Mouse (Mus musculus) hindbrain, embryonic 16.5 days (tissue): ENCODE results near the gene Dnajc1. TPM values are rescaled to one million over a fixed set of nuclear protein-coding genes. Genes with fewer than 3 reads are reported as not detected.

Experiments
- ATAC-seq: fragments of 200-750 bp; cut with Nextera tagmentation; 2 replicates; pipeline ENCODE4 v1.8.0; 2017; ENCODE audit warnings: moderate TSS enrichment, moderate library complexity
- H3K27ac ChIP-seq: fragments of 300-500 bp; sonication (generic); 2 replicates; pipeline ENCODE4 v1.5.1; 2014; ENCODE audit warnings: low read depth, mild to moderate bottlenecking, control low read depth, low read length, moderate library complexity
- H3K27me3 ChIP-seq: fragments of 300-500 bp; sonication (generic); replicated peaks from 2 replicates; pipeline ENCODE4 v1.6.1; 2014; ENCODE audit warnings: low read length; ENCODE audit not compliant: control insufficient read depth, insufficient read depth
- H3K36me3 ChIP-seq: fragments of 300-500 bp; sonication (generic); 2 replicates; pipeline ENCODE4 v1.6.1; 2014; ENCODE audit warnings: mild to moderate bottlenecking, low read length, moderate library complexity, mixed read lengths; ENCODE audit not compliant: control insufficient read depth, insufficient read depth
- H3K4me1 ChIP-seq: fragments of 300-500 bp; sonication (generic); 2 replicates; pipeline ENCODE4 v1.6.1; 2014; ENCODE audit warnings: low read depth, low read length; ENCODE audit not compliant: control insufficient read depth, insufficient read depth
- H3K4me2 ChIP-seq: fragments of 300-500 bp; sonication (generic); 2 replicates; pipeline ENCODE4 v1.6.1; 2014; ENCODE audit warnings: mild to moderate bottlenecking, low read length, control low read depth, moderate library complexity
- H3K4me3 ChIP-seq: fragments of 300-500 bp; sonication (generic); 2 replicates; pipeline ENCODE4 v1.5.1; 2014; ENCODE audit warnings: mild to moderate bottlenecking, low read length, control low read depth, moderate library complexity
- H3K9ac ChIP-seq: fragments of 300-500 bp; sonication (generic); 2 replicates; pipeline ENCODE4 v1.6.1; 2014; ENCODE audit warnings: low read depth, mild to moderate bottlenecking, control low read depth, low read length, moderate library complexity
- H3K9me3 ChIP-seq: fragments of 300-500 bp; sonication (generic); 2 replicates; pipeline ENCODE4 v1.6.1; 2014; ENCODE audit warnings: mild to moderate bottlenecking, low read length, moderate library complexity; ENCODE audit not compliant: control insufficient read depth
- WGBS: fragments of 180-500 bp; shearing (Covaris S2); extraction: QIAGEN DNeasy Blood & Tissue Kit; methylation state at CpG from one replicate; pipeline ENCODE4 v1.1.7; 2014; 5-methylcytosine and 5-hydroxymethylcytosine counted together
- polyA plus RNA-seq: library from polyadenylated mRNA; unstranded; fragments of >200 nt; fragmentation: Nextera tagmentation; extraction: Ambion mirVana; gene quantifications from 2 replicates; pipeline ENCODE4 v1.2.1, GENCODE M21; 2015

Gene Dnajc1
- polyA plus RNA-seq, 1 experiment from 2014 or later, result 21.7 TPM

DNA sequence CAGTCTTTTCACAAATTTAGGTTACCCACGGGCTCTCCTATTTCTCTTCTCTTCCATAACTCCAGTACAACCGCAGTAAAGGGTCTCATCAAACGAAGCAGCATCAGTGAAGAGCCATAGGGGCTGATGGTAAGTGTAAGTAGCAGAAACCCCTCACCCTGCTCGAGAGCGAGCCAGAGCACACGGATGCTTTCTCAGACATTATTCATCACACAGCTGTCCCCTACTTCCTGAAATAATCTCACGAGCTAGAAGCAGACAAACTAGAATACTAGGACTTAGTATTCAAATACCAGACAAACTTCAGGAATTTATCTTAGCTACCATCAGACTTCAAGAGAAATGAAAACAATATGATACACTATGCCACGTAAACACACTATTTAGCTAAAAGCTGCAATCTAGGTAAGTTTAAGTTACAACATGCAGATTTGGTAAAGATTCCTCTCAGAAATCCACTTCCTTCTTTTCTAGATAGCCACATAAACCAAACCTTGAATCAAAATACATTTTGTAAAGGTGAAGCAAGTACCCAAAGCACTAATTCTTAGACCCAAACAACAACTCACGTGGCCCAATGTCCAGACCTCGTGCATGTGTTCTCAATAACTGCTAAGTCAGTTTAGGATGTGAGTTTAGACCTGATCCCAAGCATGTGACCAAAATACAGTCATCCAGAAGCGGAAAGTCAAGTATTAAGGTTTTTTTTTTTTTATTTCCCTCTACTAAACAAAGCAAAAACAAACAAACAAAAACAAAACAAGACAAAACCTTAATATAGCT, 20.0 kb downstream of the Dnajc1 start:
- no peaks in the 10 kb centered on the region for H3K36me3 ChIP-seq
- WGBS, result 76% methylated on average over 11 of the region's 11 CpGs
- H3K4me1 ChIP-seq, result no peaks in the 10 kb centered on the region
- H3K4me3 ChIP-seq, result no peak overlapping the region
- H3K27ac ChIP-seq, result no peak overlapping the region
- H3K4me2 ChIP-seq, result no peak overlapping the region
- ATAC-seq, result no peak
- no peak overlapping the region for H3K9ac ChIP-seq
- no peaks in the 10 kb centered on the region for H3K9me3 ChIP-seq
- no peaks in the 10 kb centered on the region for H3K27me3 ChIP-seq

DNA sequence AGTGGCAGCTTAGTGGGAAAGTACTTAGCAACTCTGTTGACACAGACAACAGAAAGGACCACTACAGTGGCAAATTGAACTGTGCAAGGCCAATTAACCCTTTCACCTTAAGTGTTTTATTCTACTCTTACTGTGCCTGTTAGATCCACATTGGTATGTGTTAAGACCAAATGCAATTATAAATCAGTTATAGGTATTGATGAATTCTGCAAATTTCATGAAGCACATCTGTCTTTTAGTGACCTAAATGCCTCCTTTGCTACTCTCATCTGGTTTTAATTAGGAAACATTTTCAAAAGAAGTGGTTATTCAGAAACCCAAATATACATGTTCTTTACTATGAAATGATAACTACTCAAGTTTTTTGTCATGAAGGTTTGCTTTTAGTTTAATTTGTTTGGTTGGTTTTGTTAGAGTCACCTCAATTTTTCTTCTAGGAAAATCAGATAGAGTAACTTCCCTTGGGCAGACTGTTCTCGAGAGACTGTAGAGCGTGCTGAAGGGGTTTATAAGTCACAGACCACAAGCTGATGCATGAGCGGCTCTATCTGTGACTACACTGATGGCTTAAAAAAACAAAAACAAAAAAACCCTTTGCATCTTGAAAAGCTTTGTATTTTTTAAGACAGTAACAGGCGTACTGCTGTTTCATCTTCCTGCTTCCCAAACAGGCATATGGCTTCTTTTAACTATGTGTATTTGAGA, 21.7 kb downstream of the Dnajc1 start:
- 72% methylated on average over 4 of the region's 4 CpGs for WGBS
- Histone ChIP-seq H3K4me2 (no peak overlapping the region), H3K9me3 (no peaks in the 10 kb centered on the region), H3K9ac (no peak overlapping the region), H3K4me1 (no peaks in the 10 kb centered on the region), H3K36me3 (no peaks in the 10 kb centered on the region), H3K27me3 (no peaks in the 10 kb centered on the region), H3K4me3 (no peak overlapping the region), H3K27ac (no peak overlapping the region)
- ATAC-seq, result no peak

DNA sequence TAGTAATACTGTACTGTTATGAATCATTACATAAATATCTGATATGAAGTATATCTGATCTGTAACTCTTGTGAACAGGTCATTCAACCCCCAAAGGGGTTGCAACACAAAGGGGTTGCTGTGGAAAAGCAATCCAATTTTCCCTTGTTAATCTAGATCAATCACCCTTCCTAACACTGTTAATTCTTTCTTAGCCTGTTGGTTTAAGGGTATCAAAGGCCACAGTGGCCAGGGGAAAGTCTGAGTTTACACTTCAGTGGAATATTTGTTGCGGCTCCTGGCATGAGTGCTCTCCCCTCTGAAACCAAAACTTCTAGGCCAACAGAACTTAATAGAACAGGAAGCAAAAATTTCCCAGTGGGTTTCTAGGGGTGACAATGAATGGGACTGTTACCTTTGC, 28.2 kb downstream of the Dnajc1 start:
- H3K9ac ChIP-seq, result no peak overlapping the region
- no peak overlapping the region for H3K4me3 ChIP-seq
- H3K4me1 ChIP-seq, result no peaks in the 10 kb centered on the region
- H3K9me3 ChIP-seq, result 0 out of 2 replicates have a peak, but pooled peaks cover 3% of the 10 kb centered on the region
- H3K36me3 ChIP-seq, result no peaks in the 10 kb centered on the region
- H3K27me3 ChIP-seq, result no peaks in the 10 kb centered on the region
- ATAC-seq, result no peak
- no peak overlapping the region for H3K27ac ChIP-seq
- 92% methylated on average over 1 of the region's 1 CpGs for WGBS
- no peak overlapping the region for H3K4me2 ChIP-seq

DNA sequence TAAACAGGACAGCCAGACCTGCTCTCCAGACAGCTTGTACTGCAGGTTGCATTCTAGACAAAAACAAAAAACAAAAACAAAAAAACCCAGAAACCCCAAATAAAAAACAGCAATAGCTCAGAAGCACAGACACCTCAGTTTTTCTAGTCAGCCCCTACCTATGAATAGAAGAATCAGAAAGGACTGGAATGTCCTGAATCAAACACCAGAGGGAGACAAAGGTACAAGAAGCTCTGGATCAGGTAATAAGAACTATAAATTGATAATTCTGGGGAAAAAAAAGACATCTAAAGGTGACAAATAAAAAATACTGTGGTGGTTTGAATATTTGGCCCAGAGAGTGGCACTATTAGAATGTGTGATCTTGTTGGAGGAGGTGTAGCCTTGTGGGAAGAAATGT, 37.3 kb downstream of the Dnajc1 start:
- no peak overlapping the region for H3K4me2 ChIP-seq
- H3K27me3 ChIP-seq, result no peaks in the 10 kb centered on the region
- H3K9me3 ChIP-seq, result no peaks in the 10 kb centered on the region
- no peak overlapping the region for H3K4me3 ChIP-seq
- no peak overlapping the region for H3K27ac ChIP-seq
- no peaks in the 10 kb centered on the region for H3K4me1 ChIP-seq
- H3K36me3 ChIP-seq, result no peaks in the 10 kb centered on the region
- no peak for ATAC-seq
- H3K9ac ChIP-seq, result no peak overlapping the region

DNA sequence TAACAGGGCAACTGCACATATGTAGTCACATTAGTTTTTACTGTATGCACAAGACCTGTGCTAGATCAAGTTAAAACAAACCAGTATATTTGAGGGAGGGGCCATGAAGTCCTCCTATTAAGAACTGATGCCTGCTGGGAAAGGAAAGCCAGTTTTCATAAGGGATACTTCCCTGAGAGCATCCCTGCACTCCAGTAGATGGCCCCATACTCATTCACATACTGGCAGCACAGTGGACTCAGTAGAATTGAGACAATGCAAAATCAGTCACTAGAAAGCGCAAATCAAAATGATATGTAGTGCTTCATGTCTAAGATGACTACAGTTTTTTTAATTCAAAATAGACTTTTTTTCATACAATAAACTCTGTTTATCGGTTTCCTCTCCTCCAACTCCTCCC, 40.0 kb downstream of the Dnajc1 start:
- 94% methylated on average over 2 of the region's 2 CpGs for WGBS
- Histone ChIP-seq H3K9ac (no peak overlapping the region), H3K4me1 (no peaks in the 10 kb centered on the region), H3K27me3 (no peaks in the 10 kb centered on the region), H3K4me2 (no peak overlapping the region), H3K36me3 (no peaks in the 10 kb centered on the region), H3K4me3 (no peak overlapping the region), H3K27ac (no peak overlapping the region), H3K9me3 (no peaks in the 10 kb centered on the region)
- no peak for ATAC-seq

DNA sequence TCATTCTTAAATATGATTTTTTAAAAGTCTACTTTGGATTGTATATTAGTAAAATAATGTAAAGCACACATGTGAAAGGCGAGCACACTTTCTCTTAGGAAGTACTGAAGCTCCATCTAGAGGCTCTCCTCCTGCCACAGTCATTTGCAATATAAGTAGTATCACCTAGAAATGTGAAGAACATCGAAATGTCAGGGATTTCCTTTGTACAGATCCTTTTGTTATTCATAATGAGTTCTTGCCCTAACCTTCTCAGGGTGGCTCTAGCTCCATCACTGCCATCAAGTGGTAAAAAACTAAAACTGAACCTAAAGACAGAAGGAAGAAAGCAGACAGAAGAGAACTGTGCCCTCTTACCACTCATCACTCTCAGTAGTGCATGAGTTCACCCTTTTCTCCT, 49.2 kb downstream of the Dnajc1 start:
- H3K4me3 ChIP-seq, result no peak overlapping the region
- H3K27ac ChIP-seq, result no peak overlapping the region
- no peak overlapping the region for H3K9ac ChIP-seq
- H3K4me2 ChIP-seq, result no peak overlapping the region
- WGBS, result 46% methylated on average over 2 of the region's 2 CpGs
- no peaks in the 10 kb centered on the region for H3K4me1 ChIP-seq
- peak; percentile 52 for ATAC-seq
- no peaks in the 10 kb centered on the region for H3K27me3 ChIP-seq
- H3K9me3 ChIP-seq, result no peaks in the 10 kb centered on the region
- H3K36me3 ChIP-seq, result no peaks in the 10 kb centered on the region

DNA sequence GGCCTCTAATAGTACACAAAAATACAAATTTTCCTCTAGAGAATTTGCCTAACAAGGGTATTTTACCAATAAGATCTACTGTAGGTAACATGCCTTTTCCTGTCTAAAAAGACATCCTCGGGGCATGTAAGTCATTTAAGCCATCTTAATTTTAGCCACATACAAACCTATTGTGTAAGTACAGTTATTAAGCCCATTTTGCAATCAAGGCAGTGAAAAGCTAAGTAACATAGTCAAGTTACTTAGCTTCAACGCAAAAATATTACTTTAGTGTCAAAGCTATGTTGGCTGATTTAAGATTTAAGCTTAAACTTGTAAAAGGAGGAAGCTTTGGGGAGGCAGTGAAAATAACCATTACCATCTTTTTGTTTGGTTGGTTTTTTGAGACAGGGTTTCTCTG, 74.0 kb downstream of the Dnajc1 start:
- H3K36me3 ChIP-seq, result peaks cover 2% of the 10 kb centered on the region; the same call in 1 of the 2 replicates
- no peak overlapping the region for H3K9ac ChIP-seq
- ATAC-seq, result no peak
- no peak overlapping the region for H3K4me2 ChIP-seq
- WGBS, result 92% methylated on average over 2 of the region's 2 CpGs
- H3K27ac ChIP-seq, result no peak overlapping the region
- peaks cover 5% of the 10 kb centered on the region for H3K9me3 ChIP-seq
- no peaks in the 10 kb centered on the region for H3K4me1 ChIP-seq
- H3K4me3 ChIP-seq, result no peak overlapping the region
- no peaks in the 10 kb centered on the region for H3K27me3 ChIP-seq

DNA sequence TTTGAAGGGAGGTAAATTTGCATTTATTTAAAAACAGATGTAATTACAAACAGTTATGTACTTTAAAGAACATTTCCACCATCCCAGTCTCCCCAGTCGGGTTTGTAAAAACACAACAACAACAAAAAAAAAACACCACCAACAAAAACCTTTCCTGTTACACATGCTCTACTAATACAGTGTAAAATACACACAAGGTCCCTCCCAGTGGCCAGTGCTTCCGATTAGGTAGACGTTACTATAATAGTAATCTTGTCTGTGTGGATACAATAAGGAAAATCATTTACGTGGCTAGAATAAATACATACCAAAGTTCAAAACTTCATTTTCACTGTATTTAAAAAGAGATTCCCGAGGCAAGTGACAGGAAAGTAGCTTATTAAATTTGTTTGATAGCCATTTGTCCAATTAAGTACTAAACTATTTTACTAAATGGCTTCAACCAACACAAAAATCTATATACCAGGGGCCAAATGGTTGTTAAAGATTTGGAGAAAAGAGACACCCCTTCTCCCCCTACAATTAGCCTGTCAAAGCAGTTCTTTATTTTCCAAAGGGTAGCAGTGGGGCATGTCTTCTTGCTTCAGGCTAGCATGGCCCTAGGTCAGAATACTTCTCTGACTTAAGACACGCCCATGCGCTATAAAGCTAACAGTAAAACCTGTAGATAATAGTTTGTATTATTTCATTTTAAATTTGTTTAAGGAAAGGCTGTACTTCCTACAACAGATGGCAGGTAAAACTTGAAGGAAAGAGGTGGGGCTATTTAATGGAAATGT, 74.9 kb downstream of the Dnajc1 start:
- Histone ChIP-seq H3K27ac (no peak overlapping the region), H3K4me2 (no peak overlapping the region), H3K36me3 (peaks cover 2% of the 10 kb centered on the region; the same call in 1 of the 2 replicates), H3K4me1 (no peaks in the 10 kb centered on the region), H3K27me3 (no peaks in the 10 kb centered on the region), H3K9me3 (peaks cover 5% of the 10 kb centered on the region), H3K4me3 (no peak overlapping the region), H3K9ac (no peak overlapping the region)
- no peak for ATAC-seq
- WGBS, result 77% methylated on average over 7 of the region's 7 CpGs

DNA sequence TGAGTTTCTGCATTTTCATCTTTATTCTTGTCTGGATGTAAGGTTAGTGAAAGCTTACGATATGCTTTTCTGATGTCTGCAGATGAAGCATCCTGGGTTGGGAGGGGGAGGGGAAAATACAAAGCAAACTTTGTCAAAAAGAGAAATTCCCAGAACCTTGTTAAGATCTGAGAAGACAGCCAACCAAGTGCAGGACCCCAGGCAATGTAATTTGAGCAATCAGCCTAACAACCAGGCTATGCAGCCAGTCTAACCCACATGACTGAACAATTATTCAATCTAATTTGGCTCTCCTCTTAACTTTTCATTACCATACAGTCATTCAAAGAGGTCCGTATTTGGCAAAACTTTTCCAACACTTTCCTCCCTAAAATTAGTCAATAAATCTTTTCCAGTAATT, 75.7 kb downstream of the Dnajc1 start:
- no peak for ATAC-seq
- Histone ChIP-seq H3K36me3 (peaks cover 2% of the 10 kb centered on the region; the same call in 1 of the 2 replicates), H3K4me2 (no peak overlapping the region), H3K27me3 (no peaks in the 10 kb centered on the region), H3K9ac (no peak overlapping the region), H3K9me3 (peaks cover 5% of the 10 kb centered on the region), H3K4me3 (no peak overlapping the region), H3K27ac (no peak overlapping the region), H3K4me1 (no peaks in the 10 kb centered on the region)
- 57% methylated on average over 2 of the region's 2 CpGs for WGBS
